Mouse (Mus musculus) testis, adult 2 months (tissue): ENCODE measurements at regions not wholly inside any gene's neighbourhood (a gene's known extent, or its start where the extent isn't known, plus 50 kb on each side); places are given as distances from the start of the nearest gene placed in this dataset.

Source experiments
- CTCF ChIP-seq: fragments of 200-500 bp; IDR thresholded peaks from 2 replicates; pipeline ENCODE4 v1.5.1; 2012; ENCODE audit warnings: low read depth, mild to moderate bottlenecking, inconsistent platforms, low read length, moderate library complexity; ENCODE audit not compliant: control insufficient read depth, insufficient read depth, insufficient replicate concordance
- POLR2A ChIP-seq: fragments of 200-500 bp; IDR thresholded peaks from 2 replicates; pipeline ENCODE4 v1.6.1; 2012; ENCODE audit warnings: low read depth, mild to moderate bottlenecking, inconsistent platforms, low read length, moderate library complexity; ENCODE audit not compliant: control insufficient read depth

GRCm38 (mm10) chr13:107531528-107531927 lies 509.6 kb upstream of the Kif2a start:
- TF ChIP-seq CTCF = no peak
- no peak for TF ChIP-seq POLR2A
